Mouse (Mus musculus): Measurements from ENCODE around the gene Olfr1414. TPM values are rescaled to one million over a fixed set of nuclear protein-coding genes. Genes with fewer than 3 reads are reported as not detected.
A peak's percentile ranks its signal among the peaks of the same experiment; 100 is the strongest.

Olfr1414 gene
- not detected in 2 replicates for polyA plus RNA-seq (2015; fragmentation: Nextera tagmentation; extraction: Ambion mirVana)

GRCm38 (mm10) chr1:92518561-92518960 lies at the start of gene Olfr1414:
Olfr1414 (minus strand) TSS chr1:92518661.

GRCm38 (mm10) chr1:92496001-92496400 lies 22.5 kb downstream of the Olfr1414 start, which contains the start of gene Olfr1415:
Olfr1415 (minus strand) TSS chr1:92496101.

GRCm38 (mm10) chr1:92485013-92485412 lies 33.4 kb downstream of the Olfr1414 start, which contains the start of gene Olfr1416:
Olfr1416 (minus strand) TSS chr1:92485113.

GRCm38 (mm10) chr1:92473165-92474041 lies 45.1 kb downstream of the Olfr1414 start, which contains the start of gene Ndufa10:
Ndufa10 (minus strand) TSS chr1:92473860.

Small RNA genes within 50 kb of the gene (microRNA-seq; reads per million reads assigned to microRNA genes)
- gene Mir6900 = 4.1 reads per million, percentile 6 among the genes with 10 or more reads in this experiment

Other genes with a start within 250 kb of the Olfr1414 start
- gene Ndufa10, start 44.8 kb downstream of the Olfr1414 start, polyA plus RNA-seq (2015; fragmentation: Nextera tagmentation; extraction: Ambion mirVana) = 386 and 399 TPM in 2 replicates
- gene Olfr1416, start 33.5 kb downstream of the Olfr1414 start, polyA plus RNA-seq (2015; fragmentation: Nextera tagmentation; extraction: Ambion mirVana) = not detected in 2 replicates
- gene Olfr1415, start 22.6 kb downstream of the Olfr1414 start, polyA plus RNA-seq (2015; fragmentation: Nextera tagmentation; extraction: Ambion mirVana) = not detected in 2 replicates
- not detected in 2 replicates for gene Olfr1413, start 52.7 kb upstream of the Olfr1414 start, polyA plus RNA-seq (2015; fragmentation: Nextera tagmentation; extraction: Ambion mirVana)
- gene Olfr1412, start 67.1 kb upstream of the Olfr1414 start, polyA plus RNA-seq (2015; fragmentation: Nextera tagmentation; extraction: Ambion mirVana) = not detected in 2 replicates
- not detected in 2 replicates for gene Olfr1411, start 75.8 kb upstream of the Olfr1414 start, polyA plus RNA-seq (2015; fragmentation: Nextera tagmentation; extraction: Ambion mirVana)
- not detected in 2 replicates for gene Olfr1410, start 87.1 kb upstream of the Olfr1414 start, polyA plus RNA-seq (2015; fragmentation: Nextera tagmentation; extraction: Ambion mirVana)
- not detected in 2 replicates for gene Olfr12, start 99.1 kb upstream of the Olfr1414 start, polyA plus RNA-seq (2015; fragmentation: Nextera tagmentation; extraction: Ambion mirVana)
- 711 and 736 TPM in 2 replicates for gene Cops9, start 123.3 kb upstream of the Olfr1414 start, polyA plus RNA-seq (2015; fragmentation: Nextera tagmentation; extraction: Ambion mirVana)
- 0.68 and 0.70 TPM in 2 replicates for gene Otos, start 130.2 kb upstream of the Olfr1414 start, polyA plus RNA-seq (2015; fragmentation: Nextera tagmentation; extraction: Ambion mirVana)

Measured in neural tube, postnatal 0 days (tissue).